In the genomic region with DNA sequence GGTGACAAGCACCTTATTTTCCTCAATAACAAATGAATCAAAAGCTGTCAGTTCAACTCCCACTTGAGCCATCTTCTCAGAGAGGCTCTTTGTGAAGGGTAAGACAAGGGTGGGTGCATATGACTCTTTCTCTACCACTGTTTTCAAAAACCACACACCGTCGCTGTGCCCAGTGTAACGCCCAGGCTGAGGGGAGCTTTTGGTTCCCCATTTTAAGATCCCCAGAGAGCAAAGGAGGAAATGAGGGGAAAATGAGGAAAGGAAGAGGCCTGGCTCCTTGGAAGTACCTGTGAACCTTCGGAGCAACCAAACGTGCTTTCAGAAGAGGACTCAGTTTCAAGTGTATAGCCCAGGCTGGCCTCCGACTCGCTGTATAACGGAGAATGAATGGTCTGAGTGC, we compare ENCODE assay signal across 29 mouse cellular contexts. TPM values are rescaled to one million over a fixed set of nuclear protein-coding genes. Genes with fewer than 3 reads are reported as not detected.
DNase-seq lines count a peak whose midpoint lies in the region; ATAC-seq lines count a peak whose summit lies in the region.
"Had no signal": no experiment of that assay in that cellular context is flagged by ENCODE, and none has a peak within 500 bp of the region (broad histone marks: within the 10 kb centered on the region; RNA-seq: fewer than 3 reads in every experiment).

No protein-coding gene starts in this region.

- DNase-seq in spleen, postnatal 36 days (ENCODE audit: low spot score in 2 of 2): peak; percentile 14 to 22
- no peak for DNase-seq in spleen, adult 18-20 months
- no peak for DNase-seq in kidney, adult 9 months
- DNase-seq in embryo, embryonic 9.5 days (ENCODE audit: extremely low spot score): no peak
- DNase-seq: adrenal gland, adult 8-10 months; adrenal gland, postnatal 25 days; cerebellum, adult 11-12 months; cerebellum, adult 9-10 months; cerebellum, postnatal 14 days; embryo, embryonic 11 days; forebrain, postnatal 0 days; gastrocnemius, adult 2 months; gastrocnemius, postnatal 14 days; heart, adult 2 months had no signal

- no peaks in the 10 kb centered on the region for H3K36me3 ChIP-seq in forebrain, embryonic 16.5 days (ENCODE audit: control insufficient read depth, insufficient read depth)
- H3K36me3 ChIP-seq: forebrain, embryonic 10.5 days; heart, embryonic 10.5 days; heart, embryonic 13.5 days; hindbrain, embryonic 10.5 days; hindbrain, embryonic 13.5 days; intestine, embryonic 15.5 days had no signal

- H3K9ac ChIP-seq in forebrain, embryonic 16.5 days (replicated peaks; ENCODE audit: low read depth, low read length): no peak overlapping the region
- H3K9ac ChIP-seq: forebrain, embryonic 13.5 days; forebrain, postnatal 0 days; heart, embryonic 13.5 days; hindbrain, embryonic 13.5 days; intestine, embryonic 15.5 days had no signal

- H3K4me1 ChIP-seq in forebrain, embryonic 16.5 days (replicated peaks; ENCODE audit: control insufficient read depth, insufficient read depth, low read length): no peaks in the 10 kb centered on the region
- H3K4me1 ChIP-seq: forebrain, embryonic 10.5 days; forebrain, embryonic 13.5 days; heart, embryonic 10.5 days; heart, embryonic 13.5 days; hindbrain, embryonic 10.5 days; hindbrain, embryonic 13.5 days; intestine, embryonic 15.5 days had no signal

- H3K4me3 ChIP-seq in forebrain, embryonic 16.5 days (replicated peaks; ENCODE audit: low read length): no peak overlapping the region
- H3K4me3 ChIP-seq: forebrain, embryonic 10.5 days; forebrain, embryonic 13.5 days; gastrocnemius, adult 2 months; heart, adult 2 months; heart, embryonic 10.5 days; heart, embryonic 13.5 days; hindbrain, embryonic 10.5 days; hindbrain, embryonic 13.5 days; intestine, embryonic 15.5 days had no signal

- H3K27ac ChIP-seq in forebrain, embryonic 16.5 days (ENCODE audit: low read length): no peak overlapping the region
- H3K27ac ChIP-seq: forebrain, embryonic 10.5 days; forebrain, embryonic 13.5 days; gastrocnemius, adult 2 months; heart, adult 2 months; heart, embryonic 10.5 days; heart, embryonic 13.5 days; hindbrain, embryonic 10.5 days; hindbrain, embryonic 13.5 days; intestine, embryonic 15.5 days had no signal

- WGBS in forebrain, embryonic 16.5 days: 94% methylated on average over 8 of the region's 8 CpGs

- no peaks in the 10 kb centered on the region for H3K27me3 ChIP-seq in forebrain, embryonic 16.5 days (replicated peaks; ENCODE audit: control insufficient read depth, insufficient read depth, low read length)
- H3K27me3 ChIP-seq: forebrain, embryonic 13.5 days; heart, embryonic 13.5 days; hindbrain, embryonic 13.5 days; intestine, embryonic 15.5 days had no signal

- H3K9me3 ChIP-seq in forebrain, embryonic 16.5 days (ENCODE audit: control insufficient read depth, low read length): no peaks in the 10 kb centered on the region
- H3K9me3 ChIP-seq: forebrain, embryonic 10.5 days; forebrain, embryonic 13.5 days; heart, embryonic 13.5 days; hindbrain, embryonic 10.5 days; hindbrain, embryonic 13.5 days; intestine, embryonic 15.5 days had no signal

- H3K4me2 ChIP-seq in forebrain, embryonic 16.5 days (ENCODE audit: low read length): no peak overlapping the region
- H3K4me2 ChIP-seq: forebrain, embryonic 13.5 days; heart, embryonic 13.5 days; hindbrain, embryonic 13.5 days; intestine, embryonic 15.5 days had no signal

- peak; percentile 92 for ATAC-seq in granulocyte monocyte progenitor cell, adult 5-6 weeks (replicated peaks; ENCODE audit: poor library complexity, severe bottlenecking)
- ATAC-seq in megakaryocyte progenitor cell, adult 5-6 weeks (replicated peaks; ENCODE audit: poor library complexity): peak; percentile 82
- ATAC-seq in forebrain, embryonic 16.5 days: no peak
- ATAC-seq: activated CD4-positive, CD25-positive, alpha-beta regulatory T cell, adult 4 months; CD4-positive, CD25-positive, alpha-beta regulatory T cell, adult 4 months; forebrain, embryonic 13.5 days; forebrain, postnatal 0 days; hindbrain, embryonic 16.5 days; intestine, embryonic 15.5 days had no signal

RNA-seq across cellular contexts. Expression of a gene that starts 36.9 kb away (rescaled TPM):
- total RNA-seq in granulocyte monocyte progenitor cell, adult 5-6 weeks (2014; fragmentation: Nextera tagmentation): 76.8 and 88.4 TPM in 2 replicates
- 213 and 215 TPM in 2 replicates for total RNA-seq in granulocyte monocyte progenitor cell, adult 5-6 weeks (2017)
- total RNA-seq in megakaryocyte progenitor cell, adult 5-6 weeks (2015): 85.8 and 87.2 TPM in 2 replicates
- 145 and 157 TPM in 2 replicates for total RNA-seq in megakaryocyte progenitor cell, adult 5-6 weeks (2017)
- 120 and 121 TPM in 2 replicates for polyA plus RNA-seq in forebrain, embryonic 16.5 days (2015; fragmentation: Nextera tagmentation; extraction: Ambion mirVana)

RNA-seq across cellular contexts. Expression of a gene that starts 45.9 kb away (rescaled TPM):
- total RNA-seq in granulocyte monocyte progenitor cell, adult 5-6 weeks (2014; fragmentation: Nextera tagmentation): 648 and 734 TPM in 2 replicates
- 282 and 442 TPM in 2 replicates for total RNA-seq in granulocyte monocyte progenitor cell, adult 5-6 weeks (2017)
- total RNA-seq in megakaryocyte progenitor cell, adult 5-6 weeks (2015): 546 and 547 TPM in 2 replicates
- 250 and 276 TPM in 2 replicates for total RNA-seq in megakaryocyte progenitor cell, adult 5-6 weeks (2017)
- 529 and 555 TPM in 2 replicates for polyA plus RNA-seq in forebrain, embryonic 16.5 days (2015; fragmentation: Nextera tagmentation; extraction: Ambion mirVana)

RNA-seq across cellular contexts. Expression of a gene that starts 59.3 kb away (rescaled TPM):
- total RNA-seq in granulocyte monocyte progenitor cell, adult 5-6 weeks (2014; fragmentation: Nextera tagmentation): not detected in 2 replicates
- total RNA-seq in granulocyte monocyte progenitor cell, adult 5-6 weeks (2017): 0.43 and 1.0 TPM in 2 replicates
- not detected in 2 replicates for total RNA-seq in megakaryocyte progenitor cell, adult 5-6 weeks (2015)
- 0.30 TPM in 1 of 2 replicates, not detected in the other for total RNA-seq in megakaryocyte progenitor cell, adult 5-6 weeks (2017)
- 0.24 and 0.63 TPM in 2 replicates for polyA plus RNA-seq in forebrain, embryonic 16.5 days (2015; fragmentation: Nextera tagmentation; extraction: Ambion mirVana)
- total RNA-seq: gastrocnemius, adult 2 months had no signal
- polyA plus RNA-seq: C2C12; CD4-positive, CD25-positive, alpha-beta regulatory T cell, adult 4 months; frontal cortex, adult 2 months had no signal

Comparison
In these comparisons a context has a peak if more than half of its experiments do, and no peak if none do; other contexts are left out.
1. DNase-seq: peak in spleen, postnatal 36 days (2 of 2); none in spleen, adult 18-20 months (0 of 2), kidney, adult 9 months (single experiment) and embryo, embryonic 9.5 days (single experiment).